Mouse (Mus musculus) ES-E14 (cell line): ENCODE measurements around the gene Tldc2.

Experiments
- ZC3H11A ChIP-seq: IDR thresholded peaks from 2 replicates; pipeline ENCODE4 v1.6.1; 2012; ENCODE audit warnings: low read depth, mild to moderate bottlenecking, inconsistent platforms, low read length, borderline replicate concordance
- ZNF384 ChIP-seq: IDR thresholded peaks from 2 replicates; pipeline ENCODE4 v1.6.1; 2012; ENCODE audit warnings: low read depth, low read length, inconsistent platforms

DNA sequence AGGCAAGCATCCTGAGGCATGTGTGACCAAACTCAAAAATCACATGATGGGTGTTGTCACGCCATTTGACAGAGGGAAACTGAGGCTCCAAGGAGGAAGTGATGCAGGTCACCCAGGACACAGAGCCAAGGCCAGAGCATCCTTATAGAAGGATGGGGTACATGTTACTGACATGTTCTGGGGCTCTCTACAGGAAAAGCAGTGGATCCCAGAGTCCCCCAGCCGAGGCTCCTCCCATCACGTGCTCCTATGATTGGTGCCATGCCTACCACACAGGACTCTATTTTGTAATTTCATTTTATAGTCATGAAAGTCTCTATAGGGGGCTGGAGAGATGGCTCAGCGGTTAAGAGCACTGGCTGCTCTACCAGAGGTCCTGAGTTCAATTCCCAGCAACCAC, 29.1 kb upstream of the Tldc2 start:
- TF ChIP-seq ZC3H11A: no peak
- TF ChIP-seq ZNF384: no peak
